Mouse (Mus musculus): ENCODE measurements around the gene Atp6v0e2.

DNA sequence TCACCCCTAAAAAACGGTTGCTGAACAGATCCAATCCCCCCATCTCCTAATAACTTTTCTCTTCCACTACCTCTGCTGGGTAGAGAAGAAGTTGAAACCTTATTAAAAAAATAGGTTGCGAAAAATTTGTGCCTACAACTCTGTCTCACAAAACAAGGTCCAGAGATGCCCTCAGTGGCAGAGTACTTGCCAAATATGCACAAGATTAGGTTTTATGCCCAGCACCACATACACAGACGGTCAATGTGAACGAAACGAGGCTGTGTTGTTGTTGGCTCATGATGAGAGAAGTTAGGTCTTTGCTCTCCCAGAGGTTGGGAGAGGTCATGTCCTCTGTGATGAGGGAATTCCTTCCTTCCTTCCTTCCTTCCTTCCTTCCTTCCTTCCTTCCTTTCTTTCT lies 7.8 kb downstream of the Atp6v0e2 start:
- no peak for TF ChIP-seq CTCF (IDR thresholded peaks at IDR 0.05; ENCODE audit: low read depth, low read length)
- no peak for TF ChIP-seq POLR2A (IDR thresholded peaks at IDR 0.05; ENCODE audit: borderline replicate concordance, low read depth, low read length)
